Mouse (Mus musculus) thymus, adult 2 months (tissue): Measurements from ENCODE around the gene Irgq.

Experiments
- CTCF ChIP-seq: fragments of 200-500 bp; IDR thresholded peaks from 2 replicates; pipeline ENCODE4 v1.5.1; 2012; ENCODE audit warnings: mild to moderate bottlenecking, control low read depth, low read length, moderate library complexity, borderline replicate concordance; ENCODE audit not compliant: control insufficient read depth, poor library complexity, insufficient read depth; ENCODE audit errors: extremely low read depth
- POLR2A ChIP-seq: fragments of 200-500 bp; IDR thresholded peaks from 2 replicates; pipeline ENCODE4 v1.6.1; 2012; ENCODE audit warnings: mild to moderate bottlenecking, low read length, control low read depth, moderate library complexity; ENCODE audit not compliant: control insufficient read depth, poor library complexity, insufficient read depth; ENCODE audit errors: extremely low read depth

- TF ChIP-seq POLR2A (no peak), CTCF (no peak)
Observed at GRCm38 (mm10) chr7:24486654-24487130, 43.8 kb upstream of the Irgq start.
